Mouse (Mus musculus) lung, embryonic 16.5 days (tissue): ENCODE measurements around the gene Mapk12. TPM values are rescaled to one million over a fixed set of nuclear protein-coding genes. Genes with fewer than 3 reads are reported as not detected.
A peak's percentile ranks its signal among the peaks of the same experiment; 100 is the strongest.

Source experiments
- ATAC-seq: fragments of 200-750 bp; cut with Nextera tagmentation; 2 replicates; pipeline ENCODE4 v1.8.0; 2017; ENCODE audit warnings: low read depth, mild to moderate bottlenecking, moderate library complexity
- H3K27ac ChIP-seq: fragments of 300-500 bp; sonication (generic); 2 replicates; pipeline ENCODE4 v1.5.1; 2014; ENCODE audit warnings: mild to moderate bottlenecking, control low read depth, low read length
- H3K27me3 ChIP-seq: fragments of 300-500 bp; sonication (generic); 2 replicates; pipeline ENCODE4 v1.6.1; 2014; ENCODE audit warnings: low read depth, low read length, mixed read lengths; ENCODE audit not compliant: control insufficient read depth, insufficient read depth
- H3K36me3 ChIP-seq: fragments of 300-500 bp; sonication (generic); 2 replicates; pipeline ENCODE4 v1.6.1; 2014; ENCODE audit warnings: low read length; ENCODE audit not compliant: control insufficient read depth, insufficient read depth
- H3K4me1 ChIP-seq: fragments of 300-500 bp; sonication (generic); replicated peaks from 2 replicates; pipeline ENCODE4 v1.6.1; 2014; ENCODE audit warnings: low read length, mixed read lengths; ENCODE audit not compliant: control insufficient read depth, insufficient read depth
- H3K4me2 ChIP-seq: fragments of 300-500 bp; sonication (generic); 2 replicates; pipeline ENCODE4 v1.6.1; 2014; ENCODE audit warnings: low read depth, low read length, control low read depth
- H3K4me3 ChIP-seq: fragments of 300-500 bp; sonication (generic); 2 replicates; pipeline ENCODE4 v1.5.1; 2014; ENCODE audit warnings: mild to moderate bottlenecking, low read length, control low read depth
- H3K9ac ChIP-seq: fragments of 300-500 bp; sonication (generic); 2 replicates; pipeline ENCODE4 v1.6.1; 2014; ENCODE audit warnings: low read length, control low read depth
- H3K9me3 ChIP-seq: fragments of 300-500 bp; sonication (generic); 2 replicates; pipeline ENCODE4 v1.6.1; 2016; ENCODE audit warnings: low read length; ENCODE audit not compliant: control insufficient read depth
- WGBS: fragments of 180-500 bp; shearing (Covaris S2); extraction: QIAGEN DNeasy Blood & Tissue Kit; methylation state at CpG from one replicate; pipeline ENCODE4 v1.1.7; 2014; 5-methylcytosine and 5-hydroxymethylcytosine counted together
- polyA plus RNA-seq: library from polyadenylated mRNA; unstranded; fragments of >200 nt; fragmentation: Nextera tagmentation; extraction: Ambion mirVana; gene quantifications from 2 replicates; pipeline ENCODE4 v1.2.1, GENCODE M21; 2015

Mapk12 gene
- 12.2 and 13.9 TPM in 2 replicates for polyA plus RNA-seq

DNA sequence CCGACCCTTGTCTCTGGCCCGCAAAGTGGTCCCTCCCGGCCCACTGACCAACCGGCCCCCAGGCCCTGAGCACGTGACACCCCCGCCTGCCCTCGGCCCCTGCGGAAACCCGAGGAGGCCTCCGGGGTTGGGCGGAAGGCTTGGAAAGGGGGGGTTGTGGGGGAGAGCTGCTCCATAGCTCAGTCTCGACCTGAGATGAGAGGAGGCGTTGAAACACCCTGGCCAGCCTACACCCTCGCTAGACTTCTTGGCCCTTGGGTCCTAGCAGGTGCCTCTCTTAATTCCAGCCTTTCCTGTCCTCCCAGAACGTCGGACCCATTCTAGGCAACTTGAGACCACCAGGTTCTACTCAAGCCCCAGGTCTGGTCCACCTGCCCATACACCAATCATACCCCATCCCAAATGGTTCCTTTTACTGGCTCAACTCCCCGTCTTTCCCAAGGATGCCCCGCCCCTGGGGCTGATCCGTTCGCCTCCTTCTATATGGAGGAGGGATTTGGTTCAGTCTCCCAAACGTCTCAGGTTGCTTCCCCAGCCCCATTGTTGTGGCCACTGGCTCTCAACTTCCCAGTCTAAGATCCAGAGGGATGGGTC, at the start of gene Mapk12:
Gene Mapk12, minus strand, starts transcription at position 45 of the 594 bp plus-strand sequence.
- ATAC-seq = peak; percentile 73
- peak within 1 kb of the TSS; percentile 71 for H3K9ac ChIP-seq
- H3K4me2 ChIP-seq = peak within 1 kb of the TSS; percentile 91
- peak within 1 kb of the TSS; percentile 37 for H3K27ac ChIP-seq
- peaks cover 37% of the 10 kb centered on the region for H3K27me3 ChIP-seq
- H3K36me3 ChIP-seq = no peaks in the 10 kb centered on the region
- H3K4me1 ChIP-seq = peaks cover 15% of the 10 kb centered on the region
- peak within 1 kb of the TSS; percentile 60 for H3K4me3 ChIP-seq
- under 1% methylated on average over 21 of the region's 21 CpGs for WGBS
- H3K9me3 ChIP-seq = no peaks in the 10 kb centered on the region

DNA sequence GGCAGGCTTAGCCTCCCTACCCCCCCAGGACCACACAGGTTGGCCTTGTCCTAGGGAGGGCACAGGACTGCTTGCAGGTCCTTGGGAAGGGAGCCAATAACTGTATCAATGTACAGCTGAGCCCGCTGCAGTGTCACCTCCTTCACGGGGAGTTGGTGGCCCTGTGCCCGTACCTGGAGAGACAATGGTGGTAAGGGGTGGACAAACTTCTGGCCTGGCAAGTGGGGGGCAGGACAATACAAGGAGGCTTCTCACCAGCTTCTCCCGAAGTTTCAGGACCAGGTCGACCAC, 44.4 kb upstream of the Mapk12 start:
- no peak overlapping the region for H3K27ac ChIP-seq
- no peak overlapping the region for H3K9ac ChIP-seq
- 80% methylated on average over 5 of the region's 5 CpGs for WGBS

DNA sequence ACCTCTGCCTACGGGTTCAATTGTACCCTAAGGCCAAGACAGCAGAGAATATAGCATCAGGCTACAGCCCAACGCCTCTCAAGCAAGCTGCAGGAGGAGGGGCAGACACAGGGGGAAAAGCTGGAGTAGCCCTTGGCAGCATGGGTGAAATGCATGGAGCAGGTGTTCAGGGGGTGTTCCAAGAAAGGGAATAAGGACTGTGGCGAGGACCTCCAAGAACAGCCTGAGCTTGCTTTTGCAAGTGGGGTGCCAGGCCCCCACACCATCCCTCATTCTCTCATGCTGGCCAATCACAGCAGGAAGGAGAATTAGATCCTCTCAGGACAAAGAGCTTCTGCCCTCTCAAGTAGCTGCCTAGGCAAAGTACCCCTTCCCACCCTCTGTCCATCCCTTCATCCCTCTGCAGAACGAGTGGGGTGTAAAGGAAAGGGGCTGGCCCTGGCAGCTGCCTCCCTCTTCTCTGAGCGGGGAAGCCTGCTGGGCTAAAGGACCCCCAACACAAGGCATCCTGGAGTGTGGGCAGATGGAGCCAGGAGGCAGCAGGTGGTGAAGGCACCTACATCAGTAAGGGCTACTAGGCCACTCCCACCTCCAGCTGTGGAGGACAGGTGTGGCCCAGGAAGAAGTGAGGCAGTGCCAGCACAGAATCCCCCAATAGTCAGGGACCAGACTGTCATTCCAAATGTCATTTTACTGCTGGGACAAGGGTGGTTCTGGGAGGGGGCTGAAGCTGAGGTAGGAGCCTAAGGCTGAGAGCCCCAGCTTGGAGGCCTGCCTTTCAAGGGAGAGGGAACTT, 43.8 kb upstream of the Mapk12 start:
- no peak for ATAC-seq
- no peak overlapping the region for H3K4me3 ChIP-seq
- no peak overlapping the region for H3K4me2 ChIP-seq
- WGBS = 58% methylated on average over 5 of the region's 5 CpGs
- no peak overlapping the region for H3K27ac ChIP-seq
- no peaks in the 10 kb centered on the region for H3K27me3 ChIP-seq
- no peaks in the 10 kb centered on the region for H3K9me3 ChIP-seq
- H3K4me1 ChIP-seq = peaks cover 13% of the 10 kb centered on the region
- no peak overlapping the region for H3K9ac ChIP-seq
- no peaks in the 10 kb centered on the region for H3K36me3 ChIP-seq

More for the DNA sequence above, 44.4 kb upstream of the Mapk12 start:
- H3K4me2 ChIP-seq = no peak overlapping the region
- H3K9me3 ChIP-seq = no peaks in the 10 kb centered on the region
- H3K27me3 ChIP-seq = no peaks in the 10 kb centered on the region
- no peaks in the 10 kb centered on the region for H3K36me3 ChIP-seq
- no peak overlapping the region for H3K4me3 ChIP-seq
- H3K4me1 ChIP-seq = peaks cover 13% of the 10 kb centered on the region
- no peak for ATAC-seq

DNA sequence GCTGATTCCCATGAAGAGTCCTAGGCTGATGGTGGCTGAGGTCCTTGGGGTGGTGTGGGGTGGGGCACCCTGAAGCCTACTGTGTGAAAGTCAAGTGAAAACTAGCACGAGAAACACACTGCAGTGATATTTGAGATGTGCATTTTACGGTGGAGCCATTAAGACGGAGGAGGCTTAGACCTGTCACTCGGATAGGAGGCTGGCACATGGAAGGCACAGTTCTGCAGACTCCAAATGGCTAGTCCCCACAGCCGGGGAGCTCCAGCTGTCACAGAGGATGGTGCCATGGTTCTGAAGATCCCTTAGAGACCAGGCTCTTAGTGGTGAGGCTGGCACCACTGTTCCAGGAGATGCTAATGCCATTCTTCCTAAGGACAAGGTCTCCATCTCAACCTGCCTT, 42.3 kb upstream of the Mapk12 start:
- no peaks in the 10 kb centered on the region for H3K36me3 ChIP-seq
- 0 out of 2 replicates have a peak overlapping the region, but pooled peaks have one; percentile 5 for H3K4me2 ChIP-seq
- no peaks in the 10 kb centered on the region for H3K27me3 ChIP-seq
- no peak for ATAC-seq
- peaks cover 26% of the 10 kb centered on the region for H3K4me1 ChIP-seq
- no peaks in the 10 kb centered on the region for H3K9me3 ChIP-seq
- H3K27ac ChIP-seq = peak overlapping the region; percentile 73
- WGBS = 69% methylated on average over 5 of the region's 5 CpGs
- no peak overlapping the region for H3K4me3 ChIP-seq
- no peak overlapping the region for H3K9ac ChIP-seq

DNA sequence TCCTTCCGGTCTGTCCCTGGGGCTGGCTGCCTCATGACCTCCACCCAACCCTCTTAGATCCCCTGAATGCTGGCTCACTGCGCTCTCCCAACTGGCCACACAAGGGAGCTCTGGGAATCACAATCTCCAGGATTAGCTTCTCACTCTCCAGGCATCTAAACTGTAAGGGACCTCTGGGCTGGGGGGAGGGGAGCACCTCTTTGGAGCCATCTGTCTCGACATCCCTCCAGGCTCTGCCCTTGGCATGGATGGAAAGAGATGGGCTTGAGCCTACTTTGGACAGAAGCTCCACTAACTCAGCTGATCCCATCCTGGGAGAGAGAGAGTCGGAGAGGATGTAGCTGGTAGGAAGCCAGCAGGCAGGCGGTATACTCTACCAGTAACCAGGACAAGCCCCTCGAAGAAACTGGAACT, 41.8 kb upstream of the Mapk12 start:
- 0 out of 2 replicates have a peak overlapping the region, but pooled peaks have one; percentile 36 for H3K9ac ChIP-seq
- H3K4me3 ChIP-seq = no peak overlapping the region
- 26% methylated on average over 6 of the region's 6 CpGs for WGBS
- H3K27ac ChIP-seq = peak overlapping the region; percentile 73
- H3K4me2 ChIP-seq = 0 out of 2 replicates have a peak overlapping the region, but pooled peaks have one; percentile 5
- no peaks in the 10 kb centered on the region for H3K9me3 ChIP-seq
- no peak for ATAC-seq
- H3K36me3 ChIP-seq = no peaks in the 10 kb centered on the region
- peaks cover 31% of the 10 kb centered on the region for H3K4me1 ChIP-seq
- H3K27me3 ChIP-seq = no peaks in the 10 kb centered on the region

DNA sequence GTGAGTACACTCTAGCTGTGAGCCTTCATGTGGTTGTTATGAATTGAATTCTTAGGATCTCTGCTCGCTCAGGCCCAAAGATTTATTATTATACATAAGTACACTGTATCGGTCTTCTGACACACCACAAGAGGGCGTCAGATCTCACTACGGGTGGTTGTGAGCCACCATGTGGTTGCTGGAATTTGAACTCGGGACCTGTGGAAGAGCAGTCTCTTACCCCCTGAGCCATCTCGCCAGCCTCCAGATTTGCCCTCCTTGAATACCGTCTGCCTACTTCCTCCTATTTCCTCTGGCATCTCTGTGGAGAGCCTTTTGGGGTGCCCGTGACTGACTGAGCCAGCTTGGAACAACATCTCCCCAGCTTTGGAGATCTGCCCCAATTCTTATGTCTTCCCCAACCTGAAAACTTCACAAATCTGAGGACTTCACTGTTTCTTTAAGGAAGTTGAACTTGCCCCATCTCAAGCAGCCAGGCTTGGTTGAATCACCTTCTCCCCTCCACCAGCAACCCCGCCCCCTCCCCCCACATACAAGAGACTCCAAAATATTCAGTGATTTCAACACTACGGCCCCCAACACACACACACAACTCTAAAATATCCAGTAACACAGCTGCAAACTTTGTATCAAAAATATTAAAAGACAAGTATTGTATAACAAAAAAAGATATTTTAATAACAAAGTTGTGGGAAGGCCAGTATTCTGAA, 41.2 kb upstream of the Mapk12 start:
- Histone ChIP-seq H3K27ac (peak overlapping the region; percentile 73), H3K36me3 (no peaks in the 10 kb centered on the region), H3K4me3 (peak overlapping the region; percentile 79), H3K4me2 (peak overlapping the region; percentile 63), H3K9ac (0 out of 2 replicates have a peak overlapping the region, but pooled peaks have one; percentile 5), H3K27me3 (no peaks in the 10 kb centered on the region), H3K9me3 (no peaks in the 10 kb centered on the region), H3K4me1 (peaks cover 37% of the 10 kb centered on the region)
- WGBS = 55% methylated on average over 10 of the region's 10 CpGs
- ATAC-seq = no peak

DNA sequence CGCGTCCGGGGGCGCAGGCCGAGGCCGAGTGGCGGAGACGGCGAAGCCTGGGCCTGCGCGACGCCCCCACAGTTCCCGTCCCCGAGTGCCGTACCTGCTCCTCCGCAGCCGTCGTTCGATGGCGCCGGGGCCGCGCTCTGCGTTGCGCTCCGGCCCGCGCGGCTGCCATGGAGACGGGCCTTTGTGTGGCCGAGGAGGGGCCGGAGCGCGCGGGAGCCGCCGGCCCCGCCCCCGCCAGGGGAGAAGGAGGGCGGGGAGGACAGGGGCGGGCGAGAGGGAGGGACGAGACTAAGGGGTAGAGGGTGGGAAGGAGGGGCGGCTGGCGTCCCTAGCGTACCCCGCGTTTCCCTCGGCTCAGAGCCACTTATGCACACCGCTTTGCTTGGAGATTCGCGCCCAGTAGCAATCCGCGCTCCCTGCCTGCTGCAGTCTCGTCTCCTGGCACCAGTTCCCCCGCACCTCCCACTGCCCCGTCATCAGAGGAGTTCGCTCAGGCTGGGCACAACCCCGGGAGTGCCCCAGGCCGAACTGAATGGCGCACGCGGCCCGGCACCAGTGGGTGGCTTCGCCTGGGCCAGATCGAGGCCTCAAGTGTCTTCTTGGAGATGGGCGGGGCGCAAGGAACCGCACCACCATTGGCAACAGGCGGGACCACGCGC, 40.2 kb upstream of the Mapk12 start, which contains the start of gene Plxnb2:
Gene Plxnb2, minus strand, starts transcription at position 218 of the 659 bp plus-strand sequence.
- H3K9ac ChIP-seq = peak within 1 kb of the TSS; percentile 91
- peaks cover 47% of the 10 kb centered on the region for H3K4me1 ChIP-seq
- H3K27me3 ChIP-seq = no peaks in the 10 kb centered on the region
- H3K4me2 ChIP-seq = peak within 1 kb of the TSS; percentile 63
- peak within 1 kb of the TSS; percentile 95 for H3K27ac ChIP-seq
- H3K9me3 ChIP-seq = no peaks in the 10 kb centered on the region
- peak; percentile 89 for ATAC-seq
- H3K4me3 ChIP-seq = peak within 1 kb of the TSS; percentile 79
- WGBS = under 1% methylated on average over 55 of the region's 72 CpGs
- H3K36me3 ChIP-seq = no peaks in the 10 kb centered on the region

DNA sequence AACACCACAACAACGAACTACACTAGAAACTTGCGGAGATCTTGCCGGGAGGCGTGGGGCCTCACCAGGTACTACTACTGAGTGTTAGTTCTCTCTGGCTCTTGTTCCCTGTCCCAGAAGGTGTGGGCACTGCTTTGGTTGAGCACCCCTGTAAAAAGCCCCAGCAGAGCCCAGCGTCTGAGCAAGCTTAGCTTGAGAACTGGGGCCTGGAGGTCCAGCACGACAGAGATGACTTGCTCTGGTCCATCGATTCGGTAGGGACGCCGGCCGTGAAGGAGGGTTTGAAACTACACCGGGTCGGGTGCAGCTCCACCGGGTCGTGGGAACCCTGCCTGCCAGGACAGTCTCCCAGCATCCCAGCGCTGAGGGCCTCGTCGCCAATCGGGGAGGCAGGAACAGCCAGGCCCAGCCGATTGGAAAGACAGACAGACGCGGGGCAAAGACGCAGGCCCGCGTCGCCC, 39.6 kb upstream of the Mapk12 start:
- no peak; the same call in 1 of the 2 replicates for ATAC-seq
- H3K4me2 ChIP-seq = peak overlapping the region; percentile 63
- H3K9ac ChIP-seq = peak overlapping the region; percentile 91
- no peaks in the 10 kb centered on the region for H3K27me3 ChIP-seq
- H3K4me1 ChIP-seq = peaks cover 53% of the 10 kb centered on the region
- no peaks in the 10 kb centered on the region for H3K9me3 ChIP-seq
- peak overlapping the region; percentile 95 for H3K27ac ChIP-seq
- H3K36me3 ChIP-seq = no peaks in the 10 kb centered on the region
- 0% methylated on average over 26 of the region's 26 CpGs for WGBS
- H3K4me3 ChIP-seq = peak overlapping the region; percentile 79
